Mouse (Mus musculus): ENCODE data around the gene Cd38. TPM values are rescaled to one million over a fixed set of nuclear protein-coding genes. Genes with fewer than 3 reads are reported as not detected.
"Not testable (repeated sequence)": the region's sequence is repeated elsewhere in the genome, so short reads cannot be mapped to it uniquely, and the experiment has no call there.

The Cd38 gene
- polyA plus RNA-seq, 1 experiment = 37.3 TPM

- 2% methylated on average over 3 of the region's 3 CpGs for WGBS
- TF ChIP-seq CTCF (IDR thresholded peaks at IDR 0.05; ENCODE audit: extremely low read depth, insufficient read depth, insufficient read length, insufficient replicate concordance) (no peak), POLR2A (IDR thresholded peaks at IDR 0.05; ENCODE audit: low read depth, low read length) (no peak; the same call in 1 of the 2 replicates)
- Histone ChIP-seq H3K27me3 (ENCODE audit: control insufficient read depth, insufficient read depth, low read length) (no peaks in the 10 kb centered on the region), H3K4me1 (ENCODE audit: control insufficient read depth, insufficient read depth, insufficient read length) (peaks cover 33% of the 10 kb centered on the region), H3K36me3 (ENCODE audit: control insufficient read depth, insufficient read depth, low read length) (peaks cover 12% of the 10 kb centered on the region), H3K27ac (ENCODE audit: insufficient read depth, low read length) (peak overlapping the region; percentile 93), H3K4me3 (ENCODE audit: extremely low read depth, insufficient read depth, insufficient read length) (no peak overlapping the region)
- DNase-seq (ENCODE audit: low read depth in 1 of 2, low spot score in 2 of 2) = peak; percentile 50 to 77
Observed at GRCm38 (mm10) chr5:43885060-43885820, 16.9 kb downstream of the Cd38 start.

- WGBS = 33% methylated on average over 1 of the region's 1 CpGs
- Histone ChIP-seq H3K27me3 (ENCODE audit: control insufficient read depth, insufficient read depth, low read length) (no peaks in the 10 kb centered on the region), H3K4me1 (ENCODE audit: control insufficient read depth, insufficient read depth, insufficient read length) (peaks cover 7% of the 10 kb centered on the region), H3K4me3 (ENCODE audit: extremely low read depth, insufficient read depth, insufficient read length) (no peak overlapping the region), H3K36me3 (ENCODE audit: control insufficient read depth, insufficient read depth, low read length) (peaks cover 5% of the 10 kb centered on the region; the same call in 1 of the 2 replicates), H3K27ac (ENCODE audit: insufficient read depth, low read length) (peak overlapping the region; percentile 39; the same call in 1 of the 2 replicates)
- peak in 1 of 2 experiments; percentile 47 for DNase-seq (ENCODE audit: low read depth in 1 of 2, low spot score in 2 of 2)
- TF ChIP-seq POLR2A (IDR thresholded peaks at IDR 0.05; ENCODE audit: low read depth, low read length) (no peak), CTCF (IDR thresholded peaks at IDR 0.05; ENCODE audit: extremely low read depth, insufficient read depth, insufficient read length, insufficient replicate concordance) (no peak)
Observed at GRCm38 (mm10) chr5:43892386-43892785, 24.0 kb downstream of the Cd38 start.

- no peak for TF ChIP-seq POLR2A (IDR thresholded peaks at IDR 0.05; ENCODE audit: low read depth, low read length)
- TF ChIP-seq CTCF (IDR thresholded peaks at IDR 0.05; ENCODE audit: extremely low read depth, insufficient read depth, insufficient read length, insufficient replicate concordance) = peak; percentile 32; the same call in 1 of the 2 replicates
- DNase-seq (ENCODE audit: low read depth in 1 of 2, low spot score in 2 of 2) = peak; percentile 44 to 65
- 59% methylated on average over 2 of the region's 2 CpGs for WGBS
- Histone ChIP-seq H3K27me3 (ENCODE audit: control insufficient read depth, insufficient read depth, low read length) (no peaks in the 10 kb centered on the region), H3K4me3 (ENCODE audit: extremely low read depth, insufficient read depth, insufficient read length) (no peak overlapping the region), H3K27ac (ENCODE audit: insufficient read depth, low read length) (no peak overlapping the region), H3K4me1 (ENCODE audit: control insufficient read depth, insufficient read depth, insufficient read length) (peaks cover 7% of the 10 kb centered on the region; the same call in 1 of the 2 replicates), H3K36me3 (ENCODE audit: control insufficient read depth, insufficient read depth, low read length) (peaks cover 3% of the 10 kb centered on the region; the same call in 1 of the 2 replicates)
Observed at GRCm38 (mm10) chr5:43894113-43894512, 25.8 kb downstream of the Cd38 start.

- 87% methylated on average over 3 of the region's 3 CpGs for WGBS
- Histone ChIP-seq H3K36me3 (ENCODE audit: control insufficient read depth, insufficient read depth, low read length) (peaks cover 7% of the 10 kb centered on the region), H3K4me3 (ENCODE audit: extremely low read depth, insufficient read depth, insufficient read length) (no peak overlapping the region), H3K4me1 (ENCODE audit: control insufficient read depth, insufficient read depth, insufficient read length) (peaks cover 2% of the 10 kb centered on the region; the same call in 1 of the 2 replicates), H3K27ac (ENCODE audit: insufficient read depth, low read length) (no peak overlapping the region), H3K27me3 (ENCODE audit: control insufficient read depth, insufficient read depth, low read length) (no peaks in the 10 kb centered on the region)
- DNase-seq (ENCODE audit: low read depth in 1 of 2, low spot score in 2 of 2) = no peak
- TF ChIP-seq CTCF (IDR thresholded peaks at IDR 0.05; ENCODE audit: extremely low read depth, insufficient read depth, insufficient read length, insufficient replicate concordance) = no peak
- no peak for TF ChIP-seq POLR2A (IDR thresholded peaks at IDR 0.05; ENCODE audit: low read depth, low read length)
Observed at GRCm38 (mm10) chr5:43895931-43896330, 27.6 kb downstream of the Cd38 start.

- TF ChIP-seq CTCF (IDR thresholded peaks at IDR 0.05; ENCODE audit: extremely low read depth, insufficient read depth, insufficient read length, insufficient replicate concordance) (no peak), POLR2A (IDR thresholded peaks at IDR 0.05; ENCODE audit: low read depth, low read length) (no peak)
- Histone ChIP-seq H3K4me3 (ENCODE audit: extremely low read depth, insufficient read depth, insufficient read length) (no peak overlapping the region), H3K27ac (ENCODE audit: insufficient read depth, low read length) (no peak overlapping the region), H3K36me3 (ENCODE audit: control insufficient read depth, insufficient read depth, low read length) (peaks cover 35% of the 10 kb centered on the region), H3K27me3 (ENCODE audit: control insufficient read depth, insufficient read depth, low read length) (no peaks in the 10 kb centered on the region), H3K4me1 (ENCODE audit: control insufficient read depth, insufficient read depth, insufficient read length) (no peaks in the 10 kb centered on the region)
- 90% methylated on average over 3 of the region's 3 CpGs for WGBS
- DNase-seq (ENCODE audit: low read depth in 1 of 2, low spot score in 2 of 2) = no peak
Observed at GRCm38 (mm10) chr5:43904685-43905084, 36.3 kb downstream of the Cd38 start.

- H3K27me3 ChIP-seq (ENCODE audit: control insufficient read depth, insufficient read depth, low read length) = no peaks in the 10 kb centered on the region
Observed at GRCm38 (mm10) chr5:43909213-43909612, 40.9 kb downstream of the Cd38 start.

GRCm38 (mm10) chr5:43910006-43910405, 41.7 kb downstream of the Cd38 start:
- no peaks in the 10 kb centered on the region for H3K4me1 ChIP-seq (ENCODE audit: control insufficient read depth, insufficient read depth, insufficient read length)
- TF ChIP-seq POLR2A (IDR thresholded peaks at IDR 0.05; ENCODE audit: low read depth, low read length) (no peak), CTCF (IDR thresholded peaks at IDR 0.05; ENCODE audit: extremely low read depth, insufficient read depth, insufficient read length, insufficient replicate concordance) (no peak)
- DNase-seq (ENCODE audit: low read depth in 1 of 2, low spot score in 2 of 2) = no peak
- no peak overlapping the region for H3K27ac ChIP-seq (ENCODE audit: insufficient read depth, low read length)
- 79% methylated on average over 6 of the region's 6 CpGs for WGBS
- H3K36me3 ChIP-seq (ENCODE audit: control insufficient read depth, insufficient read depth, low read length) = peaks cover 18% of the 10 kb centered on the region
- no peaks in the 10 kb centered on the region for H3K27me3 ChIP-seq (ENCODE audit: control insufficient read depth, insufficient read depth, low read length)
- H3K4me3 ChIP-seq (ENCODE audit: extremely low read depth, insufficient read depth, insufficient read length) = no peak overlapping the region

More at GRCm38 (mm10) chr5:43909213-43909612, 40.9 kb downstream of the Cd38 start:
- DNase-seq (ENCODE audit: low read depth in 1 of 2, low spot score in 2 of 2) = no peak
- Histone ChIP-seq H3K4me3 (ENCODE audit: extremely low read depth, insufficient read depth, insufficient read length) (no peak overlapping the region), H3K27ac (ENCODE audit: insufficient read depth, low read length) (no peak overlapping the region), H3K4me1 (ENCODE audit: control insufficient read depth, insufficient read depth, insufficient read length) (no peaks in the 10 kb centered on the region), H3K36me3 (ENCODE audit: control insufficient read depth, insufficient read depth, low read length) (peaks cover 18% of the 10 kb centered on the region)
- TF ChIP-seq CTCF (IDR thresholded peaks at IDR 0.05; ENCODE audit: extremely low read depth, insufficient read depth, insufficient read length, insufficient replicate concordance) (no peak), POLR2A (IDR thresholded peaks at IDR 0.05; ENCODE audit: low read depth, low read length) (no peak)
- 90% methylated on average over 9 of the region's 9 CpGs for WGBS

- not testable (repeated sequence) for H3K4me3 ChIP-seq (ENCODE audit: extremely low read depth, insufficient read depth, insufficient read length); DNase-seq (ENCODE audit: low read depth in 1 of 2, low spot score in 2 of 2); H3K27ac ChIP-seq (ENCODE audit: insufficient read depth, low read length); H3K4me1 ChIP-seq (ENCODE audit: control insufficient read depth, insufficient read depth, insufficient read length); H3K27me3 ChIP-seq (ENCODE audit: control insufficient read depth, insufficient read depth, low read length)
- WGBS = 89% methylated on average over 4 of the region's 4 CpGs
- H3K36me3 ChIP-seq (ENCODE audit: control insufficient read depth, insufficient read depth, low read length) = peaks cover 12% of the 10 kb centered on the region
Observed at GRCm38 (mm10) chr5:43912844-43913243, 44.5 kb downstream of the Cd38 start, which contains the start of gene Gm7879. TSS of gene Gm7879 (plus strand) at chr5:43913144.
